Mouse (Mus musculus) G1E (cell line): ENCODE results near the gene Gabarap. TPM values are rescaled to one million over a fixed set of nuclear protein-coding genes. Genes with fewer than 3 reads are reported as not detected.

ENCODE experiments used
- ATAC-seq: 2 replicates; pipeline ENCODE4 v1.8.0; 2016; ENCODE audit warnings: mild to moderate bottlenecking; ENCODE audit not compliant: insufficient number of reproducible peaks, poor library complexity, low FRiP score, severe bottlenecking; ENCODE audit errors: extremely low read depth
- DNase-seq: peaks from one replicate; pipeline ENCODE4 v3.0.0; 2012; ENCODE audit warnings: low spot score
- H3K27me3 ChIP-seq: 2 replicates; pipeline ENCODE4 v1.6.1; 2012; ENCODE audit warnings: mild to moderate bottlenecking, low read length, inconsistent platforms; ENCODE audit not compliant: insufficient read depth
- H3K36me3 ChIP-seq: replicated peaks from 2 replicates; pipeline ENCODE3; 2012; ENCODE audit warnings: mild to moderate bottlenecking, inconsistent platforms
- H3K4me1 ChIP-seq: 2 replicates; pipeline ENCODE4 v1.6.1; 2012; ENCODE audit warnings: low read depth, low read length, inconsistent platforms, mixed read lengths; ENCODE audit not compliant: insufficient read depth
- H3K4me3 ChIP-seq: 2 replicates; pipeline ENCODE4 v1.5.1; 2012; ENCODE audit warnings: low read depth, mild to moderate bottlenecking, inconsistent platforms, low read length, moderate library complexity, mixed read lengths
- H3K9me3 ChIP-seq: replicated peaks from 2 replicates; pipeline ENCODE4 v1.6.1; 2012; ENCODE audit warnings: inconsistent platforms
- CTCF ChIP-seq: IDR thresholded peaks from 2 replicates; pipeline ENCODE4 v1.5.1; 2012; ENCODE audit warnings: low read depth, low read length, inconsistent platforms, mixed read lengths
- GATA1 ChIP-seq: IDR thresholded peaks from 2 replicates; pipeline ENCODE4 v1.6.1; 2012; ENCODE audit warnings: borderline replicate concordance, low read length, inconsistent platforms, mixed read lengths
- GATA2 ChIP-seq: IDR thresholded peaks from 2 replicates; pipeline ENCODE4 v1.6.1; 2012; ENCODE audit warnings: low read depth, low read length, inconsistent platforms, borderline replicate concordance
- POLR2AphosphoS5 ChIP-seq: IDR thresholded peaks from 2 replicates; pipeline ENCODE4 v1.6.1; 2012; ENCODE audit warnings: low read depth, low read length, inconsistent platforms; ENCODE audit not compliant: insufficient replicate concordance
- TAL1 ChIP-seq: conservative IDR thresholded peaks from 2 replicates; pipeline ENCODE4 v1.6.1; 2012; ENCODE audit warnings: low read depth, low read length, inconsistent platforms, mixed read lengths
- polyA plus RNA-seq: library from polyadenylated mRNA; stranded (reverse); fragments of >175 nt; gene quantifications from 2 replicates; pipeline ENCODE4 v1.2.3, GENCODE M21; 2012
- total RNA-seq, 2 experiments: library from RNA; stranded (forward) in 1 of 2; stranded (reverse) in 1 of 2; fragments of 200-1000 nt in 1 of 2; fragments of >200 nt in 1 of 2; fragmentation: Nextera tagmentation in 1 of 2; gene quantifications; 2 replicates each; pipeline ENCODE4 v1.2.3; 2014 to 2017

Gabarap gene
- total and polyA plus RNA-seq, 3 experiments: 345 to 762 (median 569) TPM

DNA sequence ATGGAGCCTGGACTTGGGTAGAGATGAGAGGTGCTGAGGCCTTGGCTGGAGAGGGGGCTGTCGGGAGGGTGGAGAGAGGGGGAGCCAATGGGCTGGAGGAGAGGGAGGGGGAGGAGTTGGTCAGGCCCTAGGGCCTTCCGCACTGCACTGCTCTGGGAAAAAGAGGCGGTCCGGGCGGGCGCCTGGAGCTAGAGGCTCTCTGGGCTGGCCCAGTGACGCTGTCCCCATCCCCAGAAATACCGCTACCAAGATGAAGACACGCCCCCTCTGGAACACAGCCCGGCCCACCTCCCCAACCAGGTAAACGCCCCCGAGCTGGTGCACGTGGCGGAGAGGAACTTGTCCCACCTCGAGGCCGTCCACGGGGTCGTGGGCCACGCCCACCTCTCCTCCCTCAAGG is 35.7 kb downstream of the Gabarap start:
- peaks cover 38% of the 10 kb centered on the region for H3K4me1 ChIP-seq
- ATAC-seq: no peak
- peaks cover 12% of the 10 kb centered on the region for H3K36me3 ChIP-seq
- no peak for DNase-seq
- H3K9me3 ChIP-seq: no peaks in the 10 kb centered on the region
- no peak for TF ChIP-seq GATA2
- no peak for TF ChIP-seq TAL1
- peaks cover 67% of the 10 kb centered on the region for H3K27me3 ChIP-seq
- H3K4me3 ChIP-seq: peak overlapping the region; percentile 36; the same call in 1 of the 2 replicates

DNA sequence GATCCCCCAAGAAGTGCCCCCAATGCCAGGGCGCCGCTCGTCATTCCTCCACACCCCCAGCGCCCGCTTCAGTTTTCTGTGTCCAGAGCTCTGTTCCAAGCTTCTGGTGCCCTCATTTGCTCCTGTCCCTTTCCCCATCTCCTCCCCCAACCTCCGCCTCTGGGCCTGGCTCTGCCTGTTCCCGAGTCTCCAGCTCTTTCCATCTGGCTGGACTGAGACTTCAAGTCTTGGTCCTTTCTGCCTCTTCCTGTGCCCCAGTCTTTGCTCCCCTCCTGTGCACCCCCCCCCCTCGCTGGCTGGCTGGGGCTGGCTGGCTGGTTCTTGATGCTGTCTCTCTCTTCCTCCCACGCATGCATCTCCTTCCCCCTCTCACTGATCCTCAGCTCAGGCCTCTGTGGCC is 36.5 kb downstream of the Gabarap start:
- Histone ChIP-seq H3K27me3 (peaks cover 67% of the 10 kb centered on the region), H3K4me1 (peaks cover 36% of the 10 kb centered on the region), H3K9me3 (no peaks in the 10 kb centered on the region), H3K36me3 (peaks cover 13% of the 10 kb centered on the region), H3K4me3 (no peak overlapping the region; the same call in 1 of the 2 replicates)
- no peak for DNase-seq
- no peak for ATAC-seq
- TF ChIP-seq CTCF: no peak
- TF ChIP-seq GATA1: no peak
- no peak for TF ChIP-seq POLR2AphosphoS5
- no peak for TF ChIP-seq GATA2
- TF ChIP-seq TAL1: no peak

DNA sequence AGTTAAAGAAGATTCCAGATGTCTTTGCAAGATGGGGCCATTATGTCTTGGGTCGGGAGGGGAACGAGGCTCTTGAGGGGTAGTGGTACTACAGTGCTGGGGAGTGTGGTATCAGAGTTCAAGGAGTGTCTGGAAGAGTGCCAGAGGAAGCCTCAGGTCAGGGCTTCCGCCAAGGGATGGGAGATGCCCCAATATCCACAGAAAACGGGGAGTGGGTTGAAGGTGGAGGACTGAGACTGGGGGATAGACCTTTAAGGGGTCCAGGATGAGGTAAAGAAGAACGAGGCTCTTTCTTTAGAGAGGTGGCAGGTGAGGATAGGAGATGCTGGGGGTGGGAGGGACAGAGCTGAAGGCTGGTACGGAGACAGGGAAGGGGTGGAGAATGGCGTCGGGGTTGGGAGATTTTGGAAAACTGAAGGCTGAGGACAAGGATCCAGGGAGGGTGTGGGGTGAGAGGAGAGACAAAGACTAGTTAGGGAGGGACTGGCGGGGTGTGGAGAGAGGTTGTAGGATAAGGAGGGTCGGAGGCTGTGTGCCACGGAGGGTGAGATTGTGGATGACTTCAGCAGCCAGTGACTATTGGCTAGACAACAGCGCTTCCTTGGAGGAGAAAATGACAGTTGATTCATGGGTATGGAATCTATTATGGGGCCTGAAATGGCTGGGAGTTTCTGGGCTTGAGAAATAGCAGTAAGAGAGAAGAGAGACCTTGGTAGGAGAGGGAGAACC is 37.6 kb downstream of the Gabarap start:
- H3K4me1 ChIP-seq: peaks cover 34% of the 10 kb centered on the region
- DNase-seq (no peak), ATAC-seq (no peak)
- peaks cover 64% of the 10 kb centered on the region for H3K27me3 ChIP-seq
- H3K36me3 ChIP-seq: peaks cover 13% of the 10 kb centered on the region
- H3K4me3 ChIP-seq: no peak overlapping the region
- H3K9me3 ChIP-seq: no peaks in the 10 kb centered on the region
- TF ChIP-seq TAL1: no peak
- TF ChIP-seq GATA1: no peak
- TF ChIP-seq GATA2: no peak
- no peak for TF ChIP-seq POLR2AphosphoS5
- no peak for TF ChIP-seq CTCF

DNA sequence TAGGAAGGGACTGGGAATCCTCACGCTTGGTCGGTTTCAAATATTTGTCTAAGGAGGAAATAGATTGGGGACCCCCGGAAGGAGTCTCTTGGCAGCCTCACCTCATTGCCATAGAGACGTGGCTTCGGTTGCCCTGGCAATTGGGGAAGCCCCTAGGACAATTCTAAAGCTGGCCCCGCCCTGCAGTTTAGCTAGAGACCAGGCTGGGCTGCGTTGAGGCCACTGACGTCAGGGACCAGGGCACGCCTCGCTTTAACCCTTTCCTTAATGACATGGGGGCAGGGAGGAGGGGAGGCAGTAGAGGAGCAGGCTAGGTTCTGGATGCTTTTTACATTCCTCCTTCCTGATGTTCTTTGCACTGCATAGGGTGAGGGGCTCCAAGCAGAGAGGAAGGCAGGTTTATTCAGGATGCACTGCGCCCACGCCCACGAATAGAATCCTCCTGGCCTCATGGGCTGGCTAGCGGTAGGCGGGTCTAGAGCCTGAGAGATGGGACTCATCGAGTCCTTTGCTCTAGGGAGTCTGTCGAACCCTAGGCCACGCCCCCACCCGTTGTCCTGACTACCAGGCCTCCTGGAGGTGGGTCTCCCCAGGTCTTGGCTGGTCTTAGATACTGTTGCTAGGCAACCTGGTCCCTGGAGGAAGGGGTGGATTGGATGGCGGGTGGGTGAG is 38.3 kb downstream of the Gabarap start:
- H3K36me3 ChIP-seq: peaks cover 13% of the 10 kb centered on the region
- no peaks in the 10 kb centered on the region for H3K9me3 ChIP-seq
- no peak for ATAC-seq
- H3K27me3 ChIP-seq: peaks cover 57% of the 10 kb centered on the region
- H3K4me3 ChIP-seq: no peak overlapping the region
- DNase-seq: no peak
- H3K4me1 ChIP-seq: peaks cover 32% of the 10 kb centered on the region
- TF ChIP-seq CTCF: no peak
- no peak for TF ChIP-seq GATA1

DNA sequence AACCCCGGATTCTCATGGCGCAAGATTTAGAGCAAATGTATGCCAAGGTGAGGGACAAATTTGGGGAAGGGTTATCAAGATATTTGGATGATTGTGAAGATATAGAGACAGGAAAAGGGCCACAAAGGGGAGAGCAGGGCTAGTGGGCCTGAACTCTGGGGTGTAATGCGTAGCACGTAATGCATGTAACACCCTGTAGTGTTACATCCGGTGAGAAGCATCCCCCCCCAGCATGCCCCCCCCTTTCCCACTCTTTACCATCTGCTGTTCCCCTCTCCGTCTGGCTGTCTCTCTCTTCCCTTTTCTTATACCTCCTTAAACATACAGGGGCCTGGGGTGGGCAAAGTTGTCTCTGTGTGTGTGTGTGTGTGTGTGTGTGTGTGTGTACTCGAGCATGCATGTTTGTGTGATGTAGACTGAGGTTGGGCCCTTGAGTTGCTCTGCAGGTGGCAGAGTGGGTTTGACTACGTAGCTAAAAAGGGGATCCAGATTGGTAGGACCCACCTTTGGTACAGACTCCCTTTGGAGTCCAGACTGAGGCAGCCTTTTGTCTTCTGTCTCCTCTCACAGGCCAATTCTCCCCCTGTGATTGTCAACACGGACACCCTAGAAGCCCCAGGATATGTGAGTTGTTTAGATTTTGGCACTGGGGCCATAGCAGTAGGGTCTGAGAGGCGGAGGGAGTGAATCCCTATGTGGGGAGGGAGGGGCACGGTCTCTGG is 39.0 kb downstream of the Gabarap start:
- Histone ChIP-seq H3K4me3 (no peak overlapping the region), H3K36me3 (peaks cover 13% of the 10 kb centered on the region), H3K9me3 (no peaks in the 10 kb centered on the region), H3K4me1 (peaks cover 32% of the 10 kb centered on the region), H3K27me3 (peaks cover 50% of the 10 kb centered on the region)
- TF ChIP-seq TAL1: no peak
- no peak for TF ChIP-seq GATA1
- no peak for TF ChIP-seq POLR2AphosphoS5
- no peak for TF ChIP-seq CTCF
- no peak for TF ChIP-seq GATA2
- ATAC-seq (no peak), DNase-seq (no peak)

DNA sequence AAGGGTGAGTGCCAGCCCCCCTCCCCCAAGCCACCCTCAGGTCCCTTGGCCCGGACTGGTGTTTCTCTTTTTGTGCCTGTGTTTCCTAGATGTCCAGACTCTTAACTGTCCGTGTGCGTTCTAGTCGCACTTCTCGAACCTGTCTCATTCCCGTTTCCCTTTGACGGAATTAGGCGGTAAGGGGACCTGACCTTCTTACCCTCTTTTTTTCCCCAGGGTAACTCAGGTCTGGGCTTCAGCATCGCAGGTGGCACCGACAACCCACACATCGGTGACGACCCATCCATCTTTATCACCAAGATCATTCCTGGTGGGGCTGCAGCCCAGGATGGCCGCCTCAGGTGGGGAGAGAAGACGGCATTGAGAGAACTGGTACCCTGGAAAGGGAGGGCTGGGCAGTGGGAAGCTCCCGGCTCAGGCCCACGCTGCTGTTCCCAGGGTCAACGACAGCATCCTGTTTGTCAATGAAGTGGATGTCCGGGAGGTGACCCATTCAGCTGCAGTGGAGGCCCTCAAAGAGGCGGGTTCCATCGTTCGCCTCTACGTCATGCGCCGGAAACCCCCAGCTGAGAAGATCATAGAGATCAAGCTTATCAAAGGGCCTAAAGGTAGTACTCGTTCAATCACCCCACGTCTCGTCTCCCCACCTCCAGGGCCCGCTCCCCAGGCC is 39.8 kb downstream of the Gabarap start:
- DNase-seq (no peak), ATAC-seq (no peak)
- Histone ChIP-seq H3K27me3 (peaks cover 42% of the 10 kb centered on the region), H3K4me1 (peaks cover 32% of the 10 kb centered on the region), H3K9me3 (no peaks in the 10 kb centered on the region), H3K36me3 (peaks cover 13% of the 10 kb centered on the region), H3K4me3 (no peak overlapping the region)
- TF ChIP-seq CTCF: no peak
- no peak for TF ChIP-seq GATA1
- no peak for TF ChIP-seq GATA2
